Mouse (Mus musculus): ENCODE data around the gene Foxs1. TPM values are rescaled to one million over a fixed set of nuclear protein-coding genes. Genes with fewer than 3 reads are reported as not detected.

Gene Foxs1
- total and polyA plus RNA-seq, 2 experiments from 2014 or later = 2.8 to 5.0 TPM

GRCm38 (mm10) chr2:152904127-152904643 is 28.8 kb downstream of the Foxs1 start:
- Histone ChIP-seq H3K36me3 (ENCODE audit: insufficient read depth, low read length) (no peaks in the 10 kb centered on the region), H3K4me1 (ENCODE audit: insufficient read depth, low read length) (peaks cover 5% of the 10 kb centered on the region; the same call in 1 of the 2 replicates), H3K9me3 (ENCODE audit: low read length) (no peaks in the 10 kb centered on the region), H3K4me2 (ENCODE audit: low read depth, low read length) (no peak overlapping the region), H3K9ac (replicated peaks; ENCODE audit: low read length) (no peak overlapping the region), H3K27ac (no peak overlapping the region), H3K4me3 (ENCODE audit: low read length) (no peak overlapping the region), H3K27me3 (ENCODE audit: insufficient read depth, low read length) (no peaks in the 10 kb centered on the region)
- 66% methylated on average over 5 of the region's 5 CpGs for WGBS
- no peak for TF ChIP-seq CTCF (IDR thresholded peaks at IDR 0.05; ENCODE audit: low read depth)
- no peak for ATAC-seq
- no peak for DNase-seq (ENCODE audit: low spot score)

- no peak overlapping the region for H3K9ac ChIP-seq (replicated peaks; ENCODE audit: low read length)
- no peak overlapping the region for H3K4me3 ChIP-seq (ENCODE audit: low read length)
- H3K27me3 ChIP-seq (ENCODE audit: insufficient read depth, low read length) = no peaks in the 10 kb centered on the region
- peaks cover 5% of the 10 kb centered on the region; the same call in 1 of the 2 replicates for H3K4me1 ChIP-seq (ENCODE audit: insufficient read depth, low read length)
- no peak for DNase-seq (ENCODE audit: low spot score)
- no peak for ATAC-seq
- no peaks in the 10 kb centered on the region for H3K36me3 ChIP-seq (ENCODE audit: insufficient read depth, low read length)
- no peak for TF ChIP-seq CTCF (IDR thresholded peaks at IDR 0.05; ENCODE audit: low read depth)
- H3K4me2 ChIP-seq (ENCODE audit: low read depth, low read length) = no peak overlapping the region
- H3K9me3 ChIP-seq (ENCODE audit: low read length) = no peaks in the 10 kb centered on the region
- WGBS = 63% methylated on average over 4 of the region's 4 CpGs
- no peak overlapping the region for H3K27ac ChIP-seq
These were observed 29.4 kb downstream of the Foxs1 start for GRCm38 (mm10) chr2:152903586-152903985.

- Histone ChIP-seq H3K27ac (no peak overlapping the region), H3K9ac (replicated peaks; ENCODE audit: low read length) (no peak overlapping the region), H3K4me1 (ENCODE audit: insufficient read depth, low read length) (peaks cover 5% of the 10 kb centered on the region; the same call in 1 of the 2 replicates), H3K9me3 (ENCODE audit: low read length) (no peaks in the 10 kb centered on the region), H3K27me3 (ENCODE audit: insufficient read depth, low read length) (no peaks in the 10 kb centered on the region), H3K4me3 (ENCODE audit: low read length) (no peak overlapping the region), H3K36me3 (ENCODE audit: insufficient read depth, low read length) (no peaks in the 10 kb centered on the region), H3K4me2 (ENCODE audit: low read depth, low read length) (no peak overlapping the region)
- ATAC-seq (peak; percentile 38; the same call in 1 of the 2 replicates), DNase-seq (ENCODE audit: low spot score) (peak; percentile 58)
- no peak for TF ChIP-seq CTCF (IDR thresholded peaks at IDR 0.05; ENCODE audit: low read depth)
- 14% methylated on average over 3 of the region's 3 CpGs for WGBS
These were observed 30.4 kb downstream of the Foxs1 start for GRCm38 (mm10) chr2:152902658-152903057.

GRCm38 (mm10) chr2:152901296-152901695 is 31.7 kb downstream of the Foxs1 start:
- Histone ChIP-seq H3K4me2 (ENCODE audit: low read depth, low read length) (no peak overlapping the region), H3K36me3 (ENCODE audit: insufficient read depth, low read length) (no peaks in the 10 kb centered on the region), H3K9me3 (ENCODE audit: low read length) (no peaks in the 10 kb centered on the region), H3K4me1 (ENCODE audit: insufficient read depth, low read length) (0 out of 2 replicates have a peak, but pooled peaks cover under 1% of the 10 kb centered on the region), H3K9ac (replicated peaks; ENCODE audit: low read length) (no peak overlapping the region), H3K4me3 (ENCODE audit: low read length) (no peak overlapping the region), H3K27ac (no peak overlapping the region), H3K27me3 (ENCODE audit: insufficient read depth, low read length) (no peaks in the 10 kb centered on the region)
- WGBS = 92% methylated on average over 15 of the region's 15 CpGs
- DNase-seq (ENCODE audit: low spot score) = no peak
- ATAC-seq = no peak
- no peak for TF ChIP-seq CTCF (IDR thresholded peaks at IDR 0.05; ENCODE audit: low read depth)

GRCm38 (mm10) chr2:152899011-152899410 is 34.0 kb downstream of the Foxs1 start:
- no peak for ATAC-seq
- Histone ChIP-seq H3K4me1 (ENCODE audit: insufficient read depth, low read length) (no peaks in the 10 kb centered on the region), H3K27me3 (ENCODE audit: insufficient read depth, low read length) (no peaks in the 10 kb centered on the region), H3K4me3 (ENCODE audit: low read length) (no peak overlapping the region), H3K9ac (replicated peaks; ENCODE audit: low read length) (no peak overlapping the region), H3K27ac (no peak overlapping the region), H3K36me3 (ENCODE audit: insufficient read depth, low read length) (0 out of 2 replicates have a peak, but pooled peaks cover 4% of the 10 kb centered on the region), H3K4me2 (ENCODE audit: low read depth, low read length) (no peak overlapping the region), H3K9me3 (ENCODE audit: low read length) (no peaks in the 10 kb centered on the region)
- no peak for TF ChIP-seq CTCF (IDR thresholded peaks at IDR 0.05; ENCODE audit: low read depth)
- 72% methylated on average over 6 of the region's 6 CpGs for WGBS
- DNase-seq (ENCODE audit: low spot score) = no peak

GRCm38 (mm10) chr2:152896926-152897325 is 36.1 kb downstream of the Foxs1 start:
- DNase-seq (ENCODE audit: low spot score) (no peak), ATAC-seq (no peak)
- Histone ChIP-seq H3K9ac (replicated peaks; ENCODE audit: low read length) (no peak overlapping the region), H3K27ac (no peak overlapping the region), H3K27me3 (ENCODE audit: insufficient read depth, low read length) (no peaks in the 10 kb centered on the region), H3K4me3 (ENCODE audit: low read length) (no peak overlapping the region), H3K4me1 (ENCODE audit: insufficient read depth, low read length) (no peaks in the 10 kb centered on the region), H3K36me3 (ENCODE audit: insufficient read depth, low read length) (peaks cover 14% of the 10 kb centered on the region; the same call in 1 of the 2 replicates), H3K4me2 (ENCODE audit: low read depth, low read length) (no peak overlapping the region), H3K9me3 (ENCODE audit: low read length) (no peaks in the 10 kb centered on the region)
- WGBS = 82% methylated on average over 3 of the region's 3 CpGs
- TF ChIP-seq CTCF (IDR thresholded peaks at IDR 0.05; ENCODE audit: low read depth) = no peak

GRCm38 (mm10) chr2:152895834-152896233 is 37.2 kb downstream of the Foxs1 start:
- no peaks in the 10 kb centered on the region for H3K4me1 ChIP-seq (ENCODE audit: insufficient read depth, low read length)
- H3K9ac ChIP-seq (replicated peaks; ENCODE audit: low read length) = no peak overlapping the region
- no peak overlapping the region for H3K4me3 ChIP-seq (ENCODE audit: low read length)
- TF ChIP-seq CTCF (IDR thresholded peaks at IDR 0.05; ENCODE audit: low read depth) = no peak
- no peak overlapping the region for H3K27ac ChIP-seq
- 80% methylated on average over 9 of the region's 9 CpGs for WGBS
- H3K9me3 ChIP-seq (ENCODE audit: low read length) = no peaks in the 10 kb centered on the region
- ATAC-seq (no peak), DNase-seq (ENCODE audit: low spot score) (no peak)
- no peaks in the 10 kb centered on the region for H3K27me3 ChIP-seq (ENCODE audit: insufficient read depth, low read length)
- no peak overlapping the region for H3K4me2 ChIP-seq (ENCODE audit: low read depth, low read length)
- peaks cover 14% of the 10 kb centered on the region; the same call in 1 of the 2 replicates for H3K36me3 ChIP-seq (ENCODE audit: insufficient read depth, low read length)
